Mouse (Mus musculus) embryo, embryonic 11.5 days (tissue): Measurements from ENCODE around the gene Serpinf2.
"Not testable (repeated sequence)": the region's sequence is repeated elsewhere in the genome, so short reads cannot be mapped to it uniquely, and the experiment has no call there.

ENCODE experiments used
- DNase-seq: peaks from one replicate; pipeline ENCODE4 v3.0.0-alpha.2; 2012; ENCODE audit warnings: low read depth, low spot score

Gene Serpinf2

DNA sequence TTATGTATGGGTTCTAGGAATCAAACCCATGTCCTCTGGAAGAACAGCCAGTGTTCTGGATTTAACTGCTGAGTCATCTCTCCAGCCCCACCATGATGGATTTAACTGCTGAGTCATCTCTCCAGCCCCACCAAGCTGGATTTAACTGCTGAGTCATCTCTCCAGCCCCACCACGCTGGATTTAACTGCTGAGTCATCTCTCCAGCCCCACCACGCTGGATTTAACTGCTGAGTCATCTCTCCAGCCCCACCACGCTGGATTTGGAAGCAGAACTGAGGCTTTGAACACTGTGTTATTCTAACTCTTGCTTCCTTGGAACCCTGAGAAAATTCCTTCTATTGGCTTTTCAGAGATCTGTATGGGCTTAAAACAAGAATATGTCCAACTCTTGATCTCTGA, 55.9 kb downstream of the Serpinf2 start:
- not testable (repeated sequence) for DNase-seq
